Mouse (Mus musculus) liver, adult 2 months (tissue): Measurements from ENCODE around the gene Plekha4. TPM values are rescaled to one million over a fixed set of nuclear protein-coding genes. Genes with fewer than 3 reads are reported as not detected.
"Not testable (repeated sequence)": the region's sequence is repeated elsewhere in the genome, so short reads cannot be mapped to it uniquely, and the experiment has no call there.

Experiments used
- DNase-seq: peaks from one replicate; pipeline ENCODE4 v3.0.0-alpha.2; 2011; ENCODE audit warnings: low read depth, low spot score; ENCODE audit errors: extremely low read depth
- H3K27ac ChIP-seq: fragments of 200-500 bp; replicated peaks from 2 replicates; pipeline ENCODE4 v1.5.1; 2012; ENCODE audit warnings: low read depth, mild to moderate bottlenecking, control low read depth, inconsistent platforms, low read length; ENCODE audit not compliant: insufficient read depth
- H3K27me3 ChIP-seq: fragments of 200-500 bp; 2 replicates; pipeline ENCODE4 v1.6.1; 2012; ENCODE audit warnings: mild to moderate bottlenecking, moderate library complexity, low read length, inconsistent platforms; ENCODE audit not compliant: control insufficient read depth, insufficient read depth
- H3K36me3 ChIP-seq: fragments of 200-500 bp; 2 replicates; pipeline ENCODE4 v1.6.1; 2012; ENCODE audit warnings: low read length, inconsistent platforms; ENCODE audit not compliant: control insufficient read depth, insufficient read depth
- H3K4me1 ChIP-seq: fragments of 200-500 bp; 2 replicates; pipeline ENCODE4 v1.6.1; 2011; ENCODE audit warnings: low read length; ENCODE audit not compliant: control insufficient read depth, insufficient read depth
- H3K4me3 ChIP-seq: fragments of 200-500 bp; 2 replicates; pipeline ENCODE4 v1.5.1; 2011; ENCODE audit warnings: low read depth, mild to moderate bottlenecking, control low read depth, low read length, moderate library complexity; ENCODE audit not compliant: insufficient read depth
- H3K79me2 ChIP-seq: fragments of 200-500 bp; 2 replicates; pipeline ENCODE4 v1.6.1; 2012; ENCODE audit warnings: inconsistent platforms, mild to moderate bottlenecking, low read length, moderate library complexity; ENCODE audit not compliant: control insufficient read depth, insufficient read depth
- H3K9ac ChIP-seq: fragments of 200-500 bp; 2 replicates; pipeline ENCODE4 v1.6.1; 2012; ENCODE audit warnings: low read depth, mild to moderate bottlenecking, control low read depth, inconsistent platforms, low read length
- CTCF ChIP-seq: fragments of 200-500 bp; IDR thresholded peaks from 2 replicates; pipeline ENCODE4 v1.5.1; 2011; ENCODE audit warnings: low read depth, low read length, control low read depth
- POLR2A ChIP-seq: fragments of 200-500 bp; IDR thresholded peaks from 2 replicates; pipeline ENCODE4 v1.6.1; 2011; ENCODE audit warnings: low read length, control low read depth; ENCODE audit not compliant: insufficient read depth; ENCODE audit errors: extremely low read depth
- WGBS: fragments of 180-500 bp; shearing (Covaris S2); methylation state at CpG from one replicate; pipeline ENCODE4 v1.1.7; 2018; 5-methylcytosine and 5-hydroxymethylcytosine counted together
- polyA plus RNA-seq: library from polyadenylated mRNA; depleted of rRNA; stranded (reverse); fragments of >200 nt; gene quantifications from 2 replicates; pipeline ENCODE4 v1.2.3, GENCODE M21; 2012
- total RNA-seq: library from RNA; depleted of rRNA; stranded (reverse); fragments of >200 nt; gene quantifications from 2 replicates; pipeline ENCODE4 v1.2.3, GENCODE M21; 2014

Plekha4 gene
- total and polyA plus RNA-seq, 2 experiments = 0.55 to 1.8 TPM

- Histone ChIP-seq H3K36me3 (peaks cover 27% of the 10 kb centered on the region; the same call in 1 of the 2 replicates), H3K9ac (no peak overlapping the region), H3K27ac (peak overlapping the region; percentile 38), H3K4me1 (peaks cover 26% of the 10 kb centered on the region), H3K27me3 (no peaks in the 10 kb centered on the region), H3K79me2 (peaks cover 2% of the 10 kb centered on the region; the same call in 1 of the 2 replicates), H3K4me3 (no peak overlapping the region)
- WGBS = 80% methylated on average over 1 of the region's 1 CpGs
- no peak for DNase-seq
- TF ChIP-seq CTCF (no peak), POLR2A (no peak)
Measured at GRCm38 (mm10) chr7:45482166-45482565, 44.0 kb upstream of the Plekha4 start.

GRCm38 (mm10) chr7:45484985-45485384 lies 41.1 kb upstream of the Plekha4 start:
- H3K27me3 ChIP-seq, H3K79me2 ChIP-seq, DNase-seq, H3K9ac ChIP-seq, H3K4me3 ChIP-seq: not testable (repeated sequence)
- peaks cover 14% of the 10 kb centered on the region; the same call in 1 of the 2 replicates for H3K36me3 ChIP-seq
- H3K4me1 ChIP-seq = peaks cover 39% of the 10 kb centered on the region
- 0 out of 2 replicates have a peak overlapping the region, but pooled peaks have one; percentile 13 for H3K27ac ChIP-seq
- WGBS = 34% methylated on average over 5 of the region's 5 CpGs

- H3K4me1 ChIP-seq = peaks cover 41% of the 10 kb centered on the region
- WGBS = 54% methylated on average over 7 of the region's 7 CpGs
- no peaks in the 10 kb centered on the region for H3K27me3 ChIP-seq
- no peak for DNase-seq
- H3K9ac ChIP-seq = peak overlapping the region; percentile 46
- peaks cover 9% of the 10 kb centered on the region; the same call in 1 of the 2 replicates for H3K79me2 ChIP-seq
- no peak overlapping the region for H3K4me3 ChIP-seq
- TF ChIP-seq POLR2A (no peak), CTCF (no peak)
- H3K36me3 ChIP-seq = peaks cover 13% of the 10 kb centered on the region; the same call in 1 of the 2 replicates
- peak overlapping the region; percentile 94 for H3K27ac ChIP-seq
Measured at GRCm38 (mm10) chr7:45486158-45486557, 40.0 kb upstream of the Plekha4 start.

GRCm38 (mm10) chr7:45486761-45487415 lies 39.2 kb upstream of the Plekha4 start, which contains the start of gene Gm45808:
Gene Gm45808 (minus strand): TSS chr7:45486811.
- Histone ChIP-seq H3K9ac (peak within 1 kb of the TSS; percentile 87), H3K4me3 (peak within 1 kb of the TSS; percentile 76), H3K27me3 (no peaks in the 10 kb centered on the region), H3K4me1 (peaks cover 40% of the 10 kb centered on the region), H3K27ac (peak within 1 kb of the TSS; percentile 94), H3K79me2 (peaks cover 9% of the 10 kb centered on the region; the same call in 1 of the 2 replicates), H3K36me3 (peaks cover 13% of the 10 kb centered on the region; the same call in 1 of the 2 replicates)
- 39% methylated on average over 12 of the region's 12 CpGs for WGBS
- peak; percentile 96 for DNase-seq
- TF ChIP-seq POLR2A (no peak), CTCF (no peak)

- H3K9ac ChIP-seq = peak overlapping the region; percentile 87
- 16% methylated on average over 11 of the region's 11 CpGs for WGBS
- H3K4me1 ChIP-seq = peaks cover 44% of the 10 kb centered on the region
- DNase-seq = peak; percentile 53
- no peak for TF ChIP-seq POLR2A
- TF ChIP-seq CTCF = no peak
- H3K27ac ChIP-seq = peak overlapping the region; percentile 94
- peaks cover 9% of the 10 kb centered on the region; the same call in 1 of the 2 replicates for H3K79me2 ChIP-seq
- H3K36me3 ChIP-seq = peaks cover 6% of the 10 kb centered on the region; the same call in 1 of the 2 replicates
- H3K4me3 ChIP-seq = peak overlapping the region; percentile 76
- no peaks in the 10 kb centered on the region for H3K27me3 ChIP-seq
Measured at GRCm38 (mm10) chr7:45487861-45488292, 38.3 kb upstream of the Plekha4 start.
